Mouse (Mus musculus) layer of hippocampus, adult 11-12 months (tissue): ENCODE results near the gene Mical3.

Experiments
- DNase-seq: peaks from one replicate; pipeline ENCODE4 v3.0.0; 2022; ENCODE audit warnings: low spot score

Mical3 gene

GRCm38 (mm10) chr6:121051972-121052629 is 78.7 kb downstream of the Mical3 start:
- DNase-seq, result no peak

DNA sequence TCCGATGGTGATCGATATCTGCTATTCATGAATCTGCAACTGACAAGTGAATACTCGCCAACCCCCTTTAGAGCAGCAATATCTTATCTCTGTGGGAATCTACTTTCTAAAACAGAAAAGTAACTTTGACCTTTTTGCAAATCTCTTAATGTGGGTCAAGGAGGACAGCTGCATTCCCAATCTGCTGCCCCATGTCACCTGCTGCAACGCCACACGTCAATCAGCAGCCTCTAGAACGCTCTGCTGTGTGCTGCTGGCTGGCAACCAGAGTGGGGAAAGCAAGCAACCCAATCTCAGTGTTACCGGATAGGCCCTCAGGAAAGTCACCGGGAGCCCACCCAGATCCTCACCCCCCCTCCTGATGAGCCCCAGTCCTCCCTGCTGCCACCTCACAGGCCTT is 79.4 kb downstream of the Mical3 start:
- no peak for DNase-seq

DNA sequence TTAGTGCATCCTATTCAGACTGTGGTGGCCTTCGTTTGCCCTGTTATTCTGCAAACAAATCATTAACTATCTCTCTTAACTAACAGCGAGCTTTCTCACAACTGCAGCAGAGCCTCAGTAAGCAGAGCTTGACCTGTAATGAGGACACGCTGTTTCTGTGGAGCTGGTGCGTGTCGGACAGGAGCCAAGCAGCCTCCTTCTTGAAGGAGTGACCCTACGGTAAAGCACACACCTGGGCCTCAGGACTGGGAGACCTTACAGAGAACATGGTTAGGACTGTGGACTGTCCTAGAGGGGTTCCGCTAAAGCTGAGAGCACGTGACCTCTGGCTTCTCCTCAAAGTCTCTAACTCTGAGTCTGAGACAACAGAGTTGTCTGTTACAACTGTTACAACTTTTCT is 82.1 kb downstream of the Mical3 start:
- DNase-seq, result no peak

DNA sequence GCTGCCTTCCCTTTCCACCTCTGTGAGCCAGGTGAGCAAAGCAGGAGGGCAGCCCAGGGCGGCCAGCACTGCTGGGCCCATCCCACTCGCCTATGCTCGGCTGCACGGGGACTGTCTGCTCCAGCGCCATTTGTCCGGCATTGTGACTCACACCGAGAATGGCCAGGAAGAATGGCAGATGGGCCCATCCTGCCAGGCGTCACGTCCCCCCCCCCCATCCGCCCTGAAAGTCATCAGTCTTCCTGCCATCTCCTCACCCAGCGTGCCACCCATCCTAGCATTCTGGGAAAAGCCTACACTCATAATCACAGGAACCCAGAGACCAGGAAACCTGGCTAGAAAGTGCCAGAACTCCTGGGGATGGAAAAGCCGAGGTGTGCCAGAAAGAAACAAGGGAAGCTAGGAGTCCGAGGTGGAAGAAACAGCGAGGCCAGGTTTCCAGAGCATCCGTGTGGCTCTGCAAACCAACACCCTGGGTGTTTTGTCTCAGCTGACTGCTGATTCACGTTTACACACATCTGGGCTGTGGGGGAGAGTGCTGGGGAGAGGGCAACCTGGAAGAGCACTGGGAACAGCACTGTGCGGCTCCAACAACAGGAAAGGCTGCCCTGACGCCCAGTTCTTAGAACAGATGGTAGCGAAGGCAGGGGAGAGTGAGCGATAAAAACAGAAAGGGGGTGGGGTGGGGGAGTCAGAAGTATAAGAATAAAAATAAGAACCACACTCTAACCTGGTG is 85.3 kb downstream of the Mical3 start:
- DNase-seq, result no peak

GRCm38 (mm10) chr6:121043434-121044189 is 87.2 kb downstream of the Mical3 start:
- no peak for DNase-seq

DNA sequence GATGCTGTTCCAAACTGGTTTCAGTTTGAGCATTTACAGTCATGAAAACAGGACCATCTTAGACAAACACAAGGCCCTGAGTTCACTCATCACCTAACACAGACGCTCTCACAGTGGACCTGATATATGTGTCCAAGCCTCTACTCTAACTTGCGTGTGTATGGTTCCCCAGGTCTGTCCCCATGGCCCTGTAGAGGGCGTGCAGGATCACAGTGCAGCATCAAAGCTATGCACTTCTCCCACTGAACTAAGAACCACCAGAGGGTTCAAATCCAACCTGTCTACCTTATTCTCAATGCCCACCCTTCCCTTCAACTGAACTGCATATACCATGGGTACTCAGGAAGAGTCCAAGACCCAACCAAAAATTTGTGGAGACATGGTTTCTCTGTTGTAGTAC is 91.1 kb downstream of the Mical3 start:
- DNase-seq, result no peak

GRCm38 (mm10) chr6:121039286-121039685 is 91.5 kb downstream of the Mical3 start:
- peak; percentile 65 for DNase-seq

GRCm38 (mm10) chr6:121037086-121037485 is 93.7 kb downstream of the Mical3 start:
- DNase-seq, result no peak

DNA sequence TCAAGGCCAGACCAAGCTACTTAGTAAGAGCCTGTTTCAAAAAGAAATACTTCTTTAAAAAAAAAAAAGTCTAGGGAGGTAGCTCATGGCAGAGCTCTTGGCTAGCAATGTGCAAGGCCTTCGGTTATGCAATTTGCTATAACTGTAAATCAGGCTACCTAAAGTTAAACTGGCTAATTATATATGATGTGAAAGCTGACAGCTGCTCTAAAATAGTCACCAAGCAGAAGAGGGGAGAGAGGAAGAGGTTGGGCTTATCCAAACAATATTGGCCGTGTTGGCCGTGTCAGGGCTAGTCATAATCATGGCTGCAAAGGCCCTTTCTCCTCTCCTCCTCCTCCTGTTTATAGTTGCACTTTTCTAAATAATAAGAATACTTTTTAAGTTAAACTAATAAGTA is 94.9 kb downstream of the Mical3 start:
- DNase-seq, result no peak

GRCm38 (mm10) chr6:121035268-121035667 is 95.5 kb downstream of the Mical3 start:
- no peak for DNase-seq

- DNase-seq, result no peak
Measured at GRCm38 (mm10) chr6:121033250-121033649, 97.5 kb downstream of the Mical3 start.

GRCm38 (mm10) chr6:121031370-121031769 is 99.4 kb downstream of the Mical3 start:
- DNase-seq, result no peak

- peak; percentile 38 for DNase-seq
Measured at GRCm38 (mm10) chr6:121029897-121030589, 100.8 kb downstream of the Mical3 start.

GRCm38 (mm10) chr6:121028514-121028913 is 102.3 kb downstream of the Mical3 start:
- DNase-seq, result no peak

DNA sequence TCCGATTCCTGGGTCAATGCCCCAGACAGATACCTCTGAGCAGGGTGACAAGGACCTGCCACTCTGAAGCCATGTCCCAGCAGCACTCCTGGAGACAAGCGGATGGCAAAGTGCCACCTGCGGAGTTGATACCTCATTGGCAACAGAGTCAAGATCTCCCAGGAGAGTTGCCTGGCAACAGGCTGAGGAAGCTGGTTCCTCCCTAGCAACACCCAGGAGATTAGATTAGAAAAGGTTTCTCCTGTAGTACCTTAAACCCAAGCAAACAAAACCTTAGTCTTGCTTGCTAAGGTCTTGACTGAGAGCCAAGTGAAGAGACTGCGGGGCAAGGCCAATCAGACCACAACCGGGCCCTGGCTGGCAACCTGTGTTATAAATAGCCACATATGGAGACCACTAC is 103.5 kb downstream of the Mical3 start:
- DNase-seq, result peak; percentile 40

DNA sequence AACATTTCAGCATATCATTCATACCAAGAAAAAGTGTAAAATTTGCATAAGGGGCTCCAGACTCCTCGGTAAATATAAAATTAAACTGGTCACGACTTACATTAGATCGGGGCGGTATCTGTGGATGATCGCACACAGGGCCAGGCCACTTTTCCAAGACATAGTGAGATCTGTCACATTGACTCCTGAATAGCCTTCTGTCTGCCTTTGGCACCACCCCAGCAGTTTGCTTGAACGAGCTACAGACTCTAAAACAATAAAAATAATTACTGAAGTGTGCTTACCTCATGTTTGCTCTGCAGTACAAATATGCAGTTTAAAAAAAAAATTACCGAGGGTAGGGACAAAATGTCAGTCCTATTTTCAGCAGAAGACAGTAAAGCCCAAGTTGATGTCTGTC is 103.9 kb downstream of the Mical3 start:
- no peak for DNase-seq

GRCm38 (mm10) chr6:121026019-121026584 is 104.7 kb downstream of the Mical3 start:
- no peak for DNase-seq

DNA sequence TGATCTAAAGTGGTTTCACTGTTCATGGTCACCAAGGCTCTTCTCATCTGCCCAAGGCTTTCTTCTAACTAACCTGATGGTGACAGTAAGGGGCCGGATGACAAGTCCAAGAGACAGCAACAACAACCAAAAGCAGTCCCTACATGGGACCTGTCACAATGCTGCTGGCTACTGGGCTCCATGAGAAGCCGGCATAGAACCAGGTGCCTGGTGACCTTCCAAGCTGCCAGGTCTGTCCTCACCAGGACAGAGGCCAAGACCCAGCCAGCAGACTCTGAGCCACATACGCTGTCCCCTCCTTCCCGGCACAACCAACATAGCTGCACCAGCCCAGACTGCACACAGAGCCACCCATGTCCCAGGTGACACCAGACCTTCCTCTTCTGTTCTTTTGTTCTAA is 112.7 kb downstream of the Mical3 start:
- no peak for DNase-seq

DNA sequence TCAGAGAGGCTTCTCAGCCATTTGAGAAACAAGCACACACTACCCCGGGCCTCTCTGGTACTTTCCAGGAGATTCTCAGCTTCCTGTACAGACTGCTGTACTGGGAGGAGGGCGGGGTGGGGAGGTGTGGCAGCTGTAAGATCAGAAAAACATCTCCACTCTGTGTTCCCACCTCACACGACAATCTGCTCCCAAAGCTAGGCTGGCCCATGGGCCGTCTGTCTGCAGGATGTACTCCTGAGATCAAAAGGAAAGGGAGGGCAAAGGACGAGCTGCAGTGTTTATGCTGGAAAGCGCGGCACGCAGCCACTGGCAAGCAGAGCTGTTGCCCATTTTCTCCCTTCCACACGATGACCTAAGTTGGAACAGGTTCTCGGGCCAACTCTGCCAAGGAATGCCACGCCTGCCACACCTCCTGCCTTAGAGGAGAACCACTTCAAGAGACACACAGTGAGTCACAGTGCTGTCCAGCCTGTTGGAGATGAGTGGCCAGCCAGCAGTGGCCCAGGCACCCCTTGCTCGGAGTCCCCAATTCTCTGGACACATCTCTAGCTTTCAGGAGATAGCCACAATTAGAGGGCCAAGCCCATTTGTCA is 113.3 kb downstream of the Mical3 start:
- DNase-seq, result no peak

- no peak for DNase-seq
Measured at GRCm38 (mm10) chr6:121016097-121016496, 114.7 kb downstream of the Mical3 start.

- DNase-seq, result no peak
Measured at GRCm38 (mm10) chr6:121014339-121014738, 116.5 kb downstream of the Mical3 start.

DNA sequence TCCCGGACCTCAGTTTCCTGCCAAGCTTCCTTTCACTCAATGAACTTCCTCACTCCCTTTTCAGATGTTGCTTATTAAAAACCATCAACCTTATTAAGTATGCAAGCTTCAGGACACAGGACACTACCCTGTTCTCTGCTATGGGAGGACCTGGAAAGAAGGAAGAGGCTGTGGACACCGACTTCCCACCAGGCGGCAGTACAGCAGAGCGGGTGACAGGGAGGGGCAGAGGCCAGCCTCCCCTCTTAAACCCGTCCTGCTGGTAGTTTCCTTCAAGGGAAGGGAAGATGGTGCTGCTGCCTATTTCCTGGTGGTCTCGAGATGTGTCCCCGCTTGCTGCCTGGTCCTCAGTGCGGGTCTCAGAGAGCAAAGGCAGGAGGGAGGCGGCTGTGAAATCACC is 117.0 kb downstream of the Mical3 start:
- DNase-seq, result peak; percentile 32
